Mouse (Mus musculus): Measurements from ENCODE around the gene Tmem265. TPM values are rescaled to one million over a fixed set of nuclear protein-coding genes. Genes with fewer than 3 reads are reported as not detected.
A peak's percentile ranks its signal among the peaks of the same experiment; 100 is the strongest.

Tmem265 gene
- polyA plus RNA-seq, 1 experiment from 2014 or later = 8.3 TPM

DNA sequence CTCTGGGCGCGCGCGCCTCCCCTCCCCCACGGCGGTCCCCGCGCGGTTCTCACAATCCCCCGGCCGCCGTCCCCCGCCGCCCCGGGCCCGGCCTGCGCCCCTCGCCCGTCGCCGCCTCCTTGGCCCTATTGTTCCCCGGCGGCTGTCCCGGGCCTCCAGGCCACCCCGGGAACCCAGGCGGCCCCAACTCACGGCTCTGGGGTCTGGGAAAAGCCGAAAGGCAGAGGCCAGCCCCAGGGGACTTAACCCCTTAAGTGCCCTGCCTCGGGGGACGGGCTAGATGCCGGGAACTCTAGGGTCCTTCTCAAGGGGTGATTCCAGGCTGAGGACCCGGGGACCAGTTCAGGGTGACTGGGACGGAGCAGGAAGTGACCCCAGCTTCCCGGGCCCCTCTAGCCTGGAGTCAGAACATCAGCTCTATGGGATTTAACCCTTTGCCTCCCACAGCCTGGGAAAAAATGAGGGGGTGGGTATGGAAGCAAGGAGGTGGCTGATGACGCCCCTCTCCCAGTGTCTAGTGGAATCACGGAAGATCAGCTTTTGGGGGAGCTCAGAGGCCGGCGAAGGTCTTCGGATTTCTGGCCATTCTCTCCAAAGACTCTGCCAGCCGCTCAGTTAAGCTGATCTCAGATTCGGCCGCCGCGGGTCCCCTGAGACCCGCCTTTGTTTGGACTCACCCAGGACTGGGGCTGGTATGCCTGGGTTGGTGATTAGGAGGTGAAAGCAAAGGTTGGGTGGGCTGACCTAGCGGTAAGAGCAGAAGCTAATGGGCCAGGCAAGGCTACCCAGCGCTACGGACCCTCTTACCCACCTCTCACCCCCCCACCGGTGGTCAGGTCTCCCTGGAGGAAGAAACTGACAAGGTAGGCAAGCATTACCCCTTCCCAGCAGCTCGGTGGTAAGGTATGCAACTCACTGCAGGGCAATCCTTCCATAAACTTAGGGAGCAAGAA is 54.0 kb downstream of the Tmem265 start, which contains the start of gene Zfp629:
Gene Zfp629 (minus strand): TSS at position 907 of the 953 bp plus-strand sequence.
- peak within 1 kb of the TSS; percentile 88 for H3K4me2 ChIP-seq (replicated peaks)
- peaks cover 30% of the 10 kb centered on the region for H3K36me3 ChIP-seq
- H3K9me3 ChIP-seq = no peaks in the 10 kb centered on the region
- peak within 1 kb of the TSS; percentile 100 for H3K4me3 ChIP-seq (replicated peaks)
- peak; percentile 93 for ATAC-seq
- H3K4me1 ChIP-seq (replicated peaks) = peaks cover 36% of the 10 kb centered on the region
- peak within 1 kb of the TSS; percentile 97 for H3K9ac ChIP-seq (replicated peaks)
- WGBS = under 1% methylated on average over 50 of the region's 50 CpGs
- peak within 1 kb of the TSS; percentile 92 for H3K27ac ChIP-seq
- no peaks in the 10 kb centered on the region for H3K27me3 ChIP-seq

DNA sequence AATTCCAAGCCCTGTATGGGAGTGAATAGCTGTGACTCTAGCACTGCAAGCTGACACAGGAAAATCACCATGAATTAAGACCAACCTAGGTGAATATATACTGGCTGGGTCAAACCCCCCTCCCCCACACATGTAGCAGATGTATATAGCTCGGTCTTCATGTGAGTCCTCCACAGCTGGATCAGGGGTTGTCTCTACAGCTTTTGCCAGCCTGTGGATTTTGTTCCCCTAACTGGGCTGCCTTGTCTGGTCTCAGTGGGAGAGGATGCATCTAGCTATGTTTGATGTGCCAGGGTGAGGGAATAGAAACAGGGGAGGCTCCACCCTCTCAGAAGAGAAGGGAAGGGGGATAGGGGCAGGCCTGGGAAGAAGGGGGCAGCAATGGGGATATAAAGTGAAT is 55.1 kb downstream of the Tmem265 start:
- Histone ChIP-seq H3K4me3 (replicated peaks) (peak overlapping the region; percentile 100), H3K27ac (0 out of 2 replicates have a peak overlapping the region, but pooled peaks have one; percentile 32), H3K27me3 (no peaks in the 10 kb centered on the region), H3K9me3 (no peaks in the 10 kb centered on the region), H3K36me3 (peaks cover 19% of the 10 kb centered on the region), H3K9ac (replicated peaks) (peak overlapping the region; percentile 55), H3K4me2 (replicated peaks) (peak overlapping the region; percentile 88), H3K4me1 (replicated peaks) (peaks cover 36% of the 10 kb centered on the region)
- no peak for ATAC-seq
- 59% methylated on average over 1 of the region's 1 CpGs for WGBS

Other genes starting within 250 kb of the Tmem265 start
- gene Zfp768, start 215.8 kb upstream of the Tmem265 start, polyA plus RNA-seq (2015; fragmentation: Nextera tagmentation; extraction: Ambion mirVana) = 15.6 and 20.1 TPM in 2 replicates
- gene Zfp747, start 185.3 kb upstream of the Tmem265 start, polyA plus RNA-seq (2015; fragmentation: Nextera tagmentation; extraction: Ambion mirVana) = 8.4 and 9.3 TPM in 2 replicates
- 5.7 and 6.2 TPM in 2 replicates for gene 9130019O22Rik, start 174.2 kb upstream of the Tmem265 start, polyA plus RNA-seq (2015; fragmentation: Nextera tagmentation; extraction: Ambion mirVana)
- 5.9 and 8.4 TPM in 2 replicates for gene E430018J23Rik, start 167.8 kb upstream of the Tmem265 start, polyA plus RNA-seq (2015; fragmentation: Nextera tagmentation; extraction: Ambion mirVana)
- gene Zfp764, start 154.6 kb upstream of the Tmem265 start, polyA plus RNA-seq (2015; fragmentation: Nextera tagmentation; extraction: Ambion mirVana) = 5.1 and 5.2 TPM in 2 replicates
- gene Zfp688, start 139.3 kb upstream of the Tmem265 start, polyA plus RNA-seq (2015; fragmentation: Nextera tagmentation; extraction: Ambion mirVana) = 34.8 and 35.6 TPM in 2 replicates
- 16.1 and 16.3 TPM in 2 replicates for gene Zfp689, start 112.2 kb upstream of the Tmem265 start, polyA plus RNA-seq (2015; fragmentation: Nextera tagmentation; extraction: Ambion mirVana)
- 47.5 and 52.3 TPM in 2 replicates for gene Prr14, start 101.8 kb upstream of the Tmem265 start, polyA plus RNA-seq (2015; fragmentation: Nextera tagmentation; extraction: Ambion mirVana)
- 11.7 and 14.9 TPM in 2 replicates for gene Fbrs, start 82.2 kb upstream of the Tmem265 start, polyA plus RNA-seq (2015; fragmentation: Nextera tagmentation; extraction: Ambion mirVana)
- 50.3 and 68.8 TPM in 2 replicates for gene Srcap, start 49.4 kb upstream of the Tmem265 start, polyA plus RNA-seq (2015; fragmentation: Nextera tagmentation; extraction: Ambion mirVana)
- 20.6 and 21.0 TPM in 2 replicates for gene Gm42715, start 41.8 kb upstream of the Tmem265 start, polyA plus RNA-seq (2015; fragmentation: Nextera tagmentation; extraction: Ambion mirVana)
- 59.4 and 63.2 TPM in 2 replicates for gene Phkg2, start 11.9 kb downstream of the Tmem265 start, polyA plus RNA-seq (2015; fragmentation: Nextera tagmentation; extraction: Ambion mirVana)
- gene Ccdc189, start 27.2 kb downstream of the Tmem265 start, polyA plus RNA-seq (2015; fragmentation: Nextera tagmentation; extraction: Ambion mirVana) = 13.0 and 14.5 TPM in 2 replicates
- 53.3 and 54.4 TPM in 2 replicates for gene Rnf40, start 27.4 kb downstream of the Tmem265 start, polyA plus RNA-seq (2015; fragmentation: Nextera tagmentation; extraction: Ambion mirVana)
- 30.8 and 32.5 TPM in 2 replicates for gene Zfp629, start 54.4 kb downstream of the Tmem265 start, polyA plus RNA-seq (2015; fragmentation: Nextera tagmentation; extraction: Ambion mirVana)
- 39.2 and 52.2 TPM in 2 replicates for gene Bcl7c, start 147.5 kb downstream of the Tmem265 start, polyA plus RNA-seq (2015; fragmentation: Nextera tagmentation; extraction: Ambion mirVana)
- gene Ctf1, start 151.3 kb downstream of the Tmem265 start, polyA plus RNA-seq (2015; fragmentation: Nextera tagmentation; extraction: Ambion mirVana) = 1.6 and 3.0 TPM in 2 replicates
- 0.14 and 0.17 TPM in 2 replicates for gene Ctf2, start 170.8 kb downstream of the Tmem265 start, polyA plus RNA-seq (2015; fragmentation: Nextera tagmentation; extraction: Ambion mirVana)
- gene Fbxl19, start 183.2 kb downstream of the Tmem265 start, polyA plus RNA-seq (2015; fragmentation: Nextera tagmentation; extraction: Ambion mirVana) = 10.6 and 11.6 TPM in 2 replicates
- gene Orai3, start 208.4 kb downstream of the Tmem265 start, polyA plus RNA-seq (2015; fragmentation: Nextera tagmentation; extraction: Ambion mirVana) = 5.9 and 6.1 TPM in 2 replicates
- gene Setd1a, start 215.3 kb downstream of the Tmem265 start, polyA plus RNA-seq (2015; fragmentation: Nextera tagmentation; extraction: Ambion mirVana) = 19.7 and 22.7 TPM in 2 replicates
- gene Gm49388, start 224.2 kb downstream of the Tmem265 start, polyA plus RNA-seq (2015; fragmentation: Nextera tagmentation; extraction: Ambion mirVana) = not detected in 2 replicates
- gene Hsd3b7, start 239.2 kb downstream of the Tmem265 start, polyA plus RNA-seq (2015; fragmentation: Nextera tagmentation; extraction: Ambion mirVana) = 8.6 and 9.2 TPM in 2 replicates